Mouse (Mus musculus): ENCODE results near the gene E2f6.

E2f6 gene

DNA sequence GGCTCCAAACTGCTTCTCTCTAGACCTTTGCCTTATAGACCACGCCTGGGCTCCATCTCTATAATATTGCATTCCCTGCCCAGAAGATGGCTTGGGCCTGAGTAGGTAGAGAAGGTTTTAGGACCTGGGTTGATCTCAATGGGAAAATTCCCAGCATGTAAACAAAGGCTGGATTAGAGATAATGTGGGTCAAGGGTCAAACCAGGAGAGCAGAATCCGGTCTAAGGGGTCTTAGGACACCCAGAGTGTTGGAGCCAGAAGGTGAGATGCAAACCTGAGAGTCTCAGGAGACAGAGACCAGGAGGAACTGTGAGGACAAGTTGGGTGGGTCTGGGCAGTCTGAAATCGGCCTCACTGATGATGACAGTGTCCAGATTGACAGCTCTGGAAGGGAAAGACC is 65.9 kb downstream of the E2f6 start:
- no peak for DNase-seq

DNA sequence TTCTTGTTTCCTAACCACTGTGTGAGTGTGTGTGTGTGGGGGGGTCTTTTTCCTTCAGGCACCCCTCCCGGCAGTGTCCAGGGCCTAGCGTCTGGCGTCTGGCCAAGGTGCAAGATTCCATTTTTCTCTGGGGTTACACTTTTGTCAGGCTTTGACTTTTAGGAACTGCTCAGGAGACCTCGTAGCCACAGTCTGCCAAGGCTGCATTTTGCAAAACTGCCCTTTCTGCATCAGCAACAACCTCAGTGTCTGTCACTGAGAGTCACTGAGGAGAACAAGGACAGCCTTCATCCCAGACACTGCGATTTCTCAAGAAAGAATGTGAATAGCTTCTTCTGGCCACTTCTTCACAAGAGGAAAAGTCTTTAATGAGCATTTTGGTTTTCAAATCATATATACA is 66.4 kb downstream of the E2f6 start:
- no peak for DNase-seq

DNA sequence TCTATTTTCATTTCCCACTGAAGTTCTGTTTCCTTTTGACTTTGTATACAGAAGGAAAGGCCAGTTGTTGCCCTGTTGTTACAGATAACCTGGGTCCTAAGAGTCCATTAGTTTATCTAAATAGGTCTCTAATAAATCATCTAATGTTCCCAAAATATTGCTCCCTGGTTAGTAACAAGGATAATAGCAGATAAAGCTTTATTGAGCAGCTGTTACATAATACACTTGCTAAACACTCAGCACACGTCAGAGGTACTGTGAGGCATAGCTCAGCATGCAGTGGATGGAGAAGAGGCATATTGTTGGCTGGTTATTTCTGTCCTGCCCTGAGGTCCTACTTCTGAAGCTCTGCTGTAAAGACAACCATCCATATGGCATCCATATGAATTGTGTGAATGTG is 66.9 kb downstream of the E2f6 start:
- DNase-seq = no peak

DNA sequence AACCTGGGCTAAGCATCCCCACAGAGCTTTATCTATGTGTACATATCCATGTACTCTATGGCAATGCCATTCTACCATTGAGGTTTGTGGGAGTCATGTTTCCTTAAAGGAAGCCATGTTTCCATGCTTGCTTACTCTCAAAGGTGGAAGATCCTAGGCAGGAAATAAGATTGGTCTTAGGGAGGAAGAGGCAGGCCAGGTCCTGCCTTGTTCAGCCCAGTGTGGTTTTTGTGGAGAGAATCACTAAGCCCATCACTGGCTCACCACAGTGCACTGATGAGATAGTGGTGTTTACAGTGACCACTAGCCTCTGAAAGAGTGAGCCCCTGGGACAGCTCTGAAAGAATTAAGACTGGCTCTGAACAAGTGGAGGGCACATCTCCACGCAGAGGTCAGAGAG is 68.6 kb downstream of the E2f6 start:
- DNase-seq = no peak

DNA sequence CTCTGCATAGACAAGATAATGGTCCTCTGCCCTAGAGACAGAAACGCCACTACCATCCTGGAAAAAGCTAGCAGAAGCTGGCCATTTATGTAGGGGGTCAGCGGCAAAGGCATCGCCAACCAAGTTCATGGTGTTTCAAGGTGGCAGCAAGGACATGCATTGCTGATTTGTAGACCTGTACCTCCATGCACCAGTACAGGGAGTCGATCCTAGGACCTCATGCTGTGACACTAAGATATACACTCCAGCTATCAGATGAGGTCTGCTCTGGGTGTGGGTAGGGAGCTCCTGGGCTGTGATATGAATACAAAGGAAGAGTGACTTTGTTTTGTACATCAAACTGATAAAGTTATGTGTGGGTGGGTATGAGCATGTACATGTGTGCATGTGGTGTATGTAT is 69.3 kb downstream of the E2f6 start:
- no peak for DNase-seq

DNA sequence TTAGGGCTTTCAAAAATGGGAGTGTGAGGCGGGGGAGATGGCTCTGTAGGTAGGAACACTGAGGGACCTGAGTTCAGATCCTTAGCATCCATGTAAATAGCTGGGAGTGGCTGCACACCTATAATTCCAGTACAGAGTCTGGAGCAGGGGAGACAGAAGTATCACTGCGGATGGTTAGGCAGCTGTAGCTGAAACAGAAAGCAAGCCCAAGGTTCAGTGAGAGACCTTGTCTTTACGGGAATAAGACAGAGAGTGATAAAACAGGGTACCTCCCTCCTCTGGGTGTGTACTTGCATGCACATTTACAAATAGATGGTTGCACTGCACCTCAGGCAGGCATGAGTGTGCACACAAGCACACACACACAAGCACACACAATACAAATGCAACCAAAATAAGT is 71.7 kb downstream of the E2f6 start:
- no peak for DNase-seq

DNA sequence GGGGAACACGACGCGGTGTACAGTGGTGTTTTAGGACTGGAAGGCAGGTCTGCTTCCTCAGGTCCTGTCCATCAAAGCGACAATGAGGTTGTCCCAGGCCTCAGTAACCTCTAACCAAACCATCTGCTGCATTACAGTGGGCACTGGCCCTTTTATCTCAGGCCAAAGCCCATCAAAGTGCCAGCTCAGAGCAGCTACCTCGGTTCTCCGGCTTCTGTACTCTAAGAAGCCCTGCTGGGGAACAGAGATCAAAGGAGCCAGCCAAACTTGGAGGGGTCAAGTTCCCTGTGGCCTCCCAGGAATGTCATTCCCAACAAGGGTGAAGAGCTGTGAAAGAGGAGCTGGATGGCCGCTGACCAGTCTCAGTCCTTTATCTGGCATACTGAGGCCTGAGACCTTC is 72.3 kb downstream of the E2f6 start:
- DNase-seq = no peak

DNA sequence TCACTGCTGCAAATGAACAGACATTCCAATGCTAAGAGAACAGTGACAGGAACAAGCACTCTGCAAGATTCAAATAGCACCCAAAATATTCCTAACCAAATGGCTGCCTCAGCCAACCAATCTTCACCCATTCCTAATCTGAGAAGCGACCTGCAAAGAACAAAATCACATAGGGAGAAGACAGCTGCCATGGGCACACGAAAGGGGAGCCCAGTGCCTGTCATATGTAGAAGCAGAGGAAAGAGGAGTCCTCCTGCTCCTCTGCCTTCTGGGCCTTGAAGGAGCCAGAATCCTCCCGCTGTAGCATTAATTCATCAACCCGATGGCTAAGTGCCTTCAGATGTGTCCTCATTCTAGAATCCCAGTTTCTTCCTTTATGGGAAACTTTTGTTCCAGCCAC is 73.8 kb downstream of the E2f6 start:
- no peak for DNase-seq

DNA sequence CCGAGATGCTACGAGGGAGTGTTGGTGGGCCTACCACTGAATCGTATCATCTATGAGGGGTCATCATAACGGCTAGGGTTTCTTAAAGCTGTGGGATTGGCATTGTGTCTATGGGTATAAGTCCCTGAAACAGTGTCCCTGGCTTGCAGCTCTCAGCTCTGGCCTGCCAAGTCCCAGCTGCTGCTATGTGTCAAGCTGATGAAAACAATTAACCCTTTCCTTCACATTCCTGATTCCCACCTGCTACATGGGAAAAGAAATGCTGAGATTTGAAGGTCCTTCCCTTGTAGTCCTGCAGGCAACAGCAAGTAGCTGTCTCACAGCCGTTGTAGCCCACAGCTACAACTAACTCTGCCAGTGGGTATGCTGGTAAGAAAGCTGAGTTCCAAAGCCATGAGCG is 75.6 kb downstream of the E2f6 start:
- no peak for DNase-seq
